Mouse (Mus musculus) cerebellum, postnatal 25 days (tissue): ENCODE data around the gene Fads3.

ENCODE experiments used
- DNase-seq, 2 experiments: peaks; one replicate each; pipeline ENCODE4 v3.0.0; 2021; ENCODE audit warnings: mixed read lengths in 2 of 2

Gene Fads3

GRCm38 (mm10) chr19:10041388-10042148, at the start of gene Fads3:
TSS of gene Fads3 (plus strand) at chr19:10041569.
- DNase-seq, result peak; percentile 85 to 91

DNA sequence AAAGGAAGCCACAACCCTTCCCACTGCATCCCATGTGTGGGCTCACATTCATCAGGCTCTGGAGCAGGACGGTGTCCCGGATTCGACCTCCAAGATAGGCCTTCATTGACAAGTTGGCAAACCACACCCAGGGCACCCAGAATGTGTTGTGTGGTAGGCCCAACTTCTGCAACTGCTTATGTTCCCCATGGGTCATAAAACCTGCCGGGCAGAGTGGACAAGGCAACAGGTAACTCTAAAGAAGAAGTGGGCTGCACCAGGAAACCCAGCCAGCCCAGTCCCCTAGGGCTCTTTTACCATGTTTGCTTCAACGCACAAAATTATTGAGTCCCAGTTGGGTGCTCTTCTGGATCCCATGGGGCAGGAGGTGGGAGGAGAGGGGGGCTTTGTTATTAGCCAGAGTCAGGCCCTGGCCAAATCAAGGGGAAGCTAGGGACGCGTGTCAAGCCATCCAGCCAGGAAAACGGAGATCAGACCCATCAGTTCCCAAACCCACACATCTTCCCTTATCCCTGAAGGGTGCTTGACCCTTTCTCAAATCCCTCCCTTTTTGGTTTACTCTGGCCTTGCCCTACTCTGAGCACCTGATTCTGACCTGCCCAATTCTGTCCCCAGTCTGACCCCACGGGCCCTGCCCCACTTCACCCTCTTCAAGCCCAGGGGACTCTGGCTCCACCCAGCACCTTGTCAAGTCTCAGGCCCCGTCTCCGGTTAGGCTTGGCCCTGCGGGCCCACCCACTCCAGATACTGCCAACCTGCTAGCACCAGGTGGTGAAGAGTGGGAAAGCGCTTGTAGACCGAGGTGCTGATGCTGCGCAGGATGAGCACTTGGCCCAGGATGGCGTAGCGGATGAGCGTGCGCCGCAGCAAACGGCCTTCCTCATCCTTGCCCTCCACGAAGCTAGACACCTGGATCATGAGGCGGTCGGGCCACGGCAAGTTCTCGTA, 49.1 kb upstream of the Fads3 start:
- no peak for DNase-seq

GRCm38 (mm10) chr19:9993036-9993656, 48.2 kb upstream of the Fads3 start:
- DNase-seq, result peak; percentile 84 to 90

GRCm38 (mm10) chr19:9997204-9998062, 43.9 kb upstream of the Fads3 start:
- DNase-seq, result no peak

- no peak for DNase-seq
Observed at GRCm38 (mm10) chr19:9998063-9998416, 43.3 kb upstream of the Fads3 start.

GRCm38 (mm10) chr19:9998736-9999486, 42.5 kb upstream of the Fads3 start:
- no peak for DNase-seq

GRCm38 (mm10) chr19:10000330-10000729, 41.0 kb upstream of the Fads3 start:
- DNase-seq, result peak in 1 of 2 experiments; percentile 36

DNA sequence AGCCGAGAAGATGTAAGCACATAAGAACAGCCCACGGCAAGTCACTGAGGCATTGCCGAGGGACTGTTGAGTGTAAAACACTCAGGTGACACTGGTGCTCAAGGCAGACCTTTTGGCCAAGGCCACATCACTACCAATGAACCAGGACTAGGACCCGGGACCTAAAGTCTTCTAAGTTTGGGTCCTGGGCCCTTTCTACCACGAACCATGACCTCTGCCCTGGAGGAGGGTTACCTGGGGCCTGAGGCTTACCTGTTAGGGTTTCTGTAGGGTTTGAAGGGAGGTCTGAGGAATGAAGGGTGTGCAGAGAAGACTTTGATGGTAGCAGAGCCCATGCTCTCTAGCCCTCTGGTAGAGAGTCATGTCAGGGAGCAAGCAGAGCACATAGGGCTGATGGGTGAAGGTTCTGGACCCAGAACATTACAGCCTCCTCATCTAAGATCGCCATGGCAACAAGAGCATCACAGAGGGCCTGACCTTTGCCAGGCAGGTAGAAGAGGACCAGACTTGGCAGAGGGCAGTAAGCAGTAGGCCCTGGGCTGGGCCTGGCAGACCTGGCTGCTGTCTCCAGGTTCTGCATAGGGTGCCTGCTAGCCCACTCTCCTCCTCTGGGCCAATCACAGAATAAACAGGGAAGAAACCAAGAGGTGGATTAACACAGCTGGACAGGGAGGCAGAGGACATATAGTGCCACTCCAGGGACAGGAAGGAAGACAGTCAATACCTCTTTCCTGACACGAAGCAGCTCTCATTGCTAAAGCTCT, 40.0 kb upstream of the Fads3 start, which contains the start of the genes Best1 and Rab3il1:
Best1 (minus strand) TSS at position 428 of the 764 bp plus-strand sequence.
Rab3il1 (plus strand) TSS at position 464 of the 764 bp plus-strand sequence.
- DNase-seq, result no peak

DNA sequence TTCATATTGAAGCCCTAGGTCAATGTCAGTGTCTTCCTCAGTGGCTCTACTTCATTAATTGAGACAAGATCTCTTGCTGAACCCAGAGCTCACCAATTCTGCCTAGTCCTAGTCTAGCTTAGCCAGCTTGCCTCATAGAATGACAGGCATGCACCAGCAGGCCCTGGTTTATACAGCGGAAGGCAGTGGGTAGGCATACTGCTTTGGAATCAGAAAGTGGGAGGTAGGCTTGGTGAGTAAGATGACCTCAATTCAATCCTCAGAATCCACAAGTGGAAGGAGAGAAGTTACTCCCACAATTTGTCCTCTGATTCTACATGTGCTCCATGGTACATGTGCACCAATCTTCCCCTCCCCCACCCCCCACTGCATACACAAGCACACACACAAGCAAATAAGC, 37.7 kb upstream of the Fads3 start:
- no peak for DNase-seq

GRCm38 (mm10) chr19:10011408-10011807, 30.0 kb upstream of the Fads3 start:
- DNase-seq, result no peak

- no peak for DNase-seq
Observed at GRCm38 (mm10) chr19:10012827-10013278, 28.5 kb upstream of the Fads3 start.

- no peak for DNase-seq
Observed at GRCm38 (mm10) chr19:10013348-10013747, 28.0 kb upstream of the Fads3 start.

DNA sequence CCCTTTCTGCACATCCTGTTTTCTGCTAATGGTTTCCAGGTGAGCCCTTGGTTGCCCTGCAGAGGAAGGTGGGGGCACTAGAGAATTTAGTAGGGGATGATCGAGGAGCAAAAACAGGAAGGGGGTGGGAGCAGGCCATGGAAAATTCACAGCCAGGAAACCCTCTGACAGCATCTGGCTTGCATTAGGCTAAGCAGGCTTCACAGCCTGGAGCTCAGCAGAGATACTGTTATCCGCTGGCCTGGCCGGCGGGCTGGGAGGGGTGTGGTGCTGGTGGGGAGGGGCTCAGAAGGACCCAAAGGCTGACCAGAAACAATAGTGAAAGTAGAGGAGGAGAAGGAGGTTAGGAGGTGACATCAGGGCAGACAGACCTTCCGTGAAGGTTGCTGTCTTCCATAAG, 27.5 kb upstream of the Fads3 start:
- DNase-seq, result no peak

- no peak for DNase-seq
Observed at GRCm38 (mm10) chr19:10014824-10015223, 26.5 kb upstream of the Fads3 start.

DNA sequence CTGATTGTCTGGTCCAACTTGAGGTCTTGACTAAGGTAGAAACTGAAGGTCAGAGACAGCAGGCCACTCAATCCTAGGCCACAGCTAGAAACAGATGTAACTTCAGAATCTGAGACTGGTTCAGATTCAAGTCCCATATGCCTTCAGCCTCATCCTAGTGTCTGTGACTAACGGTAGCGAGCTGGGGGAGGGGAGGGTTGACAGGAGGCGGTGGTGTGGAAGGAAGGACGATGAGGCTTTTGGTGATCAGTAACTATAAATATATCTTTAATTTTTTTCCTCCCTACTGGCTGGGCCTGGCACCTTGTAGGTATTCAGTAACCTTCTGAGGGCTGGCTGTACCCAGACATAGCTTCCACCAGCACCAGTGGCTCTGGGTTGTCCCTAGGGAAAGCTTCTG, 25.9 kb upstream of the Fads3 start:
- DNase-seq, result no peak

- DNase-seq, result no peak
Observed at GRCm38 (mm10) chr19:10016151-10016550, 25.2 kb upstream of the Fads3 start.

DNA sequence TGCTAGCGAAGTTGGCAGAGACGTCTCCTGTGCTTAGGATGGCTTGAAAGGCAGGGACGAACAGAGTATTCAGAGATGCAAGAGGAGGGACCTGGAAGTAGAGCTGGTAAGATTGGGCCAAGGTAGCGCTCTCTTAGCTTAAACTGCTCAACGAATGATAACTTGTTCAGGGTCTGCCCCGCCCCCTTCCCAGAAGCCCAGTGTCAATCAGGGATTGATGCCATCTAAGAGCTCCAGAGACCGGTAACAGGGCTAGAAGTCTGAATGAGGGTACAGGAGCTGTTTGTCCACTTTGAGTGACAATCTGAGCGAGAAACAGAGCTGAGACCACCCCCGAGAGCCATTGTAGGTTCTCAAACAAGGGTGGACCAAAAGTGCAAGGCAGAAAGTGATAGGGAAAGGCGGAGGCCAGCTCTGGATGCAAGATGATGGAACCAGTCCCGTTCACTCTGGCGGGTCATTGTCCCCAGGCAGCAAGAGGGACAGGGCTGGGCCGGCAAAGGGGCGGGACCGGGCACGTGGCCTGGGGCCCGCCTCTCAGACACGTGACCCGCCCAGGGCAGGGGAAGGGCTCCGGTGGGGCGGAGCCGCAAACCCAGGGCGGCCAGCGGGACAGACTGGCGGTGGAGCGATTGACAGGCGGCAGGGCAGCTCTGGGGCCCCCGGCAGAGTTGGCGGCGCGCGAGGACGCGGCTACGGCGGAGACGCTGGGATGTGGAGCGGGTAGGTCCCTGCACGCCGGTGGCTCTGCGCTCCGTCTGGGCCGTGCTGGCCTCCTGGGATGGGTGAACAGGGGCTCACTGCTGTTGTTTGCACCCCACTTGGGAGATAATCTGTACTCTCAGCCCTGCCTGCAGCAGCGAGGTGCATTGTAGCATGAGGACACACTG, 23.5 kb upstream of the Fads3 start:
- DNase-seq, result peak; percentile 80 to 88

DNA sequence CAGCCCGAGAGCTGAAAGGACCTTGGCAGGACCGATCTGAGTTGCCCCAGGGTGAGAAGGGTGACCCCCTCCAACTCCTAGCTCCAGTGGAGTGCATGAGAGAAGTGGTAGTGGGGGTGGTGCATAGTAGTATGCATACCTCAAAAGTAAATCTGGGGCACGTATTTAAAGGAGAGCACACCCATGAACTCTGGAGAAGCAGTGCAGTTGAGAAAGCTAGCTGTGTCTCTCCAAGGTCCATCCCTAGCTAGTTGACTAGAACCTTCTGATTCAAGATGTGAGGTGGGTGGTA, 22.9 kb upstream of the Fads3 start:
- no peak for DNase-seq

GRCm38 (mm10) chr19:10019214-10019760, 22.1 kb upstream of the Fads3 start:
- no peak for DNase-seq
